Mouse (Mus musculus): ENCODE measurements at regions not wholly inside any gene's neighbourhood (a gene's known extent, or its start where the extent isn't known, plus 50 kb on each side); places are given as distances from the start of the nearest gene placed in this dataset.
"Not testable (repeated sequence)": the region's sequence is repeated elsewhere in the genome, so short reads cannot be mapped to it uniquely, and the experiment has no call there.

DNA sequence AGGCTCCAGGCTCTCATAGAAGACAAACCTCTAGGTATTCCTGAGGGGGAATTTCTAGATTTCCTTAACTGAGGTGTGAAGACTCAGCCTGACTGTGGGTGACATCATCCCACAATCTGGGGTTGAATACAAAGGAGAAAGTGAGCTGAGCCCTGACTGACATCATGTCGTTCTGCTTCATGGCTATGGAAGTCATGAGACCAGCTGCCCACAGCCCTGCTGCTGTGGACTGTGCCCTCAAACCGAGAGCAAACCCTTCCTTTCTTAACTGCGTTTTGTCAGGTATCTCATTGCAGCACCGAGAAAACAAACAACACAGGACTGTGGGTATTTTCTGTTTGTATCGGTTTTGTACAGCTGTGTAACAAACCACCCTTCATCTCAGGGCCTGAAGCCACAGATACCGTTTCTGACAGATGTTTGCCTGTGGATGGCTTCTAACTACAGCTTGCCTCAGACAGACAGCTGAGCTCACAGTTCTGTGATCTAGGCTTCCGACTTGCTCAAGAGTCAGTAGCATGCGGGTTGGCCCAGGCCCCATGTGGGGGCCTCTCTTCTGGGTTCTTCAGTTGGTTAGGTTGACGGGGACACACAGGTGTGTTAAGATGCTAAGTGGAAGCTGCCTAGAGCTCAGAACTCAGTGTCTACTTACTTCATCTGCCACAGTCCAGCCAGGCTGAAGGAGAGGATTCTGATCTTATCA, 150.9 kb downstream of the Tpra1 start:
- no peak for DNase-seq (ENCODE audit: low spot score)

GRCm38 (mm10) chr6:89054060-89054459, 152.0 kb downstream of the Tpra1 start:
- no peak for DNase-seq (ENCODE audit: low spot score)

DNA sequence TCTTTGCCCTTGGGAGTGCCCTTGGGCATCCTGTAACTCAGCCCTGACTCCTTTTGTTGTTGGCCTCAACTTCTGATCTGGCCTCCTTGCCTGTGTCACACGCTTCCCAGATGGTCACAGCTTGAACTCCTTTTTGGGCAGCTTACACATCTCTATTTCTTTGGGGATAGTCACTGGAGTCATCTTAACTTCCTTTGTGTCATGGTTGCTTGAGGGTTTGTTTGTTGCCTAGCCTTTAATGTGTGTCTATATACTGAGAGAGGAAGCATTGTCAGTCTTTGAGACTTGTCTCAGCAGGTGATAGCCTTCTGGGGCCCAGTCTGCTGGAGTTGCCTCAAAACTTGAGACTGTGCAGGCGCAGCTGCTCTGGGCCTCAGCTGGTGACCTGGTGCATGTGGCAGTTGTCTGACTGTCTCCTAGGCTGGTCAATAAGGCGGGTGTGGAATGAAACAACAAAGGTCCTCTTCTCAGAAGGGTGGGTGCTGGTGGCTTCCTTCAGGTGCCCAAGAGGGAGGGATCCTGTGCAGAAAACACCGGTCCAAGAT, 157.5 kb downstream of the Tpra1 start:
- no peak for DNase-seq (ENCODE audit: low spot score)

DNA sequence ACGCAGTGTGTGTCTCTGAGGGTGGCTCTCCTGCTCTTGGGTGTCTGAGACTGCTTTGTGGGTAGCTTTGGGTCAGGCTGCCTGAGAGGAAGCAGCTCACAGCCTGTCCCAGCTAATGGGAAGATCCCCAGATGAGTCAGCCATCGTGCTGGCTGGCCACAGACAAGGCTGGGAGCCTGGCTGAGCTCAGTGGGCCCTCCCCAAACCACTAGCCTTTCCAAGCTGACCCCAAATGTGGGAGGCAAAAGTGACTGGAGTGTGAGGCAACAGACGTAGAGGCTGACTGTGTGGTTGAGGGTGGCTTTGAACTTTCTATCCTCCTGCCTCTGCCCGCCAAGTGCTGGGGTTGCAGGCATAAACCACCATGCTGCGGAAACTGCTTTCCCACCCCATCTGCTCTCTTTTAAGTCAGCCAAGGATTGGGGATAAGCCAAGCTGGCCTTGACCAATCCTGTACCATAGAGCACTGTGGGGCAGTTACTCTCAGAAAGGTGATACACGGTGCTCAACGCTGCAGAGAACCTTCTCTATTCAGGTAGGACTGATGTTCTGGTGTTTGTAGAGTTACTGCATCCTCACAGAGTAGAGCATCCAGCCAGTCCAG, 163.0 kb downstream of the Tpra1 start:
- no peak for DNase-seq (ENCODE audit: low spot score)

GRCm38 (mm10) chr6:89066588-89066987, 164.5 kb downstream of the Tpra1 start:
- no peak for DNase-seq (ENCODE audit: low spot score)

DNA sequence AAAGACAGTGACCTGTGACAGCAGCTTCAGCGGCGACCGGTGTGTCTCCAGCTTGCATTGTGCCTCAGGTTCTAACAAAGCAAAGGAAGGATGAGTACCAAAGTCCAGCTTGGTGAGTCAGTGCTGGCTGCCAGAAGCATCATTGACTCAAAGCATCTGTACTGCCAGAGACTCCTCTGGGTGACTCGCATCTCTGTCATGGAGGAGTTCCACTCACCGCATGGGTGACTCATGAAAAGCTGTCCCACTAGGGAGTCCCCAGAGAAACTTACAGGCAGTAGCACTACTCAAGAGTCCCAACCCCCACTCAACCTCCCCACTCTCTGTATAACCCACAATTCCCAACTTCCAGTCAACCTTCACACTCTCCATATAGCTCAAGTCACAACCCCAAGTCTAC, 166.2 kb downstream of the Tpra1 start:
- DNase-seq (ENCODE audit: low spot score), result no peak

GRCm38 (mm10) chr6:89069108-89069507, 167.1 kb downstream of the Tpra1 start:
- DNase-seq (ENCODE audit: low spot score), result no peak

DNA sequence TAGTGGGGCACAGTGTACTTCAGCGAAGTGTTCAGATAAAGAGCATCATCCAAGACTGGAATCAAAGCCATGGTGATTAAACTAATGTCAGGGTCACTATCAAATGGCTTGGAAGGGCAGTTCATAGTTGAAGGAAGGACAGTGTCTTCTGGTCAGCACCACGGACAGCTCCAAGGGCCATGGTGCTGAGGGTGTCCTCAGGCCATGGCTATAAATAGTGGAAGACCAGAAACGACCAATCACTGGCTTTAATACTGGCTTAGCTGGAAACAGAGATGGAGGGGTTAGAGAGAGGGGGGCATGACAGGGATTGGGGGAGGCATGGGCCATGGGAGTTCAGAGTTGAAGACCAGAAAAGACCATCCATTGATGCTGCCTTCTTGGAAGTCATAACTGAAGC, 168.0 kb downstream of the Tpra1 start:
- peak; percentile 85 for DNase-seq (ENCODE audit: low spot score)

- DNase-seq (ENCODE audit: low spot score), result peak; percentile 35
Observed at GRCm38 (mm10) chr6:89071766-89072165, 169.7 kb downstream of the Tpra1 start.

GRCm38 (mm10) chr6:89072569-89072968, 170.5 kb downstream of the Tpra1 start:
- no peak for DNase-seq (ENCODE audit: low spot score)

DNA sequence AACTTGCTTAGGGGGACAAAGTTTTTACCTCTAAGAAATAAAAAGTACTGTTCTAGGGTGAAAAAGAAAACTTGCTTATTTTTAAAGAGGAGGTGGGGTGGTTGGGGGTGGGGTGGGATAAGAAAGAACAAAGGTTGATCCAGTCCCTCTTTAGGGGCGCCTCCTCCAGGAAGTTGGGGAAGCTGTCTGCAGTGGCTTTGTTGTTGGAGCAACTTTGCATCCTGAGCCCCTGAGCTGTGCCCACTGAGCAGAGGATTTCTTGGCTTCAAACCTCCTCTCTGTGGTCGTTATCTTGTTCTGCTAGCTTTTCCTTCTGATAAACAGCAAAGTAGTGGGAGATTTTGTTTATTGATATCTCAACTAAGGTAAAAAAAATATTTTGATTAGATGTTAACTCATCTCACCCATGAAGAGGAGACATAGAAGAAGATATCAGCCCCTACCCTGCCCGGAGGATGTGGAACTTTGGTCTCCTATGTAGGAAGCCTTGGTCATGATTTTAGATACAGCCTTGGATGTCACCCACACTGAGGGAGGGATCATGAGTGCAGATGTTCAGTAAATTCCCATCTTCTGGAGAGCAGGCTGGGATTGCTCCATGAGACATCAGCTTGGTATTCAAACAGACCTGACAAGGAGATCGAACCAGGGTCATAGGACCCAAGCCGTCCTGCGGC, 179.7 kb downstream of the Tpra1 start:
- no peak for DNase-seq (ENCODE audit: low spot score)

DNA sequence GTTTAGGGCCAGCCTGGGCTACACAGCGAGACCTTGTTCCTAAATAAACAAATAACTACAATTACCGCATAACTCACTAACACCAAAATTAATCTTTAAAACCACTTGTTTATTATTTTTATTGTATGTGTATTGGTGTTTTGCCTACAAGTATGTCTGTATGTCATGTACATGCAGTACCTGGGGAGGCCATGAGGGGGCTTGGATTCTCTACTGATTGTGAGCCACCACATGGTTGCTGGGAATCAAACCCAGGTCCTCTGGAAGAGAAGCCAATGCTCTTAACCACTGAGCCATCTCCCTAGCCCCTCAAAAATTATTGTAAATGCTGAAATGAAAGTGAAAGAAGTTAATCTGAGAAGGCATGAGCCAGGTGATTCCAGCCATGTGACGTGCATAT, 182.4 kb downstream of the Tpra1 start:
- DNase-seq (ENCODE audit: low spot score), result no peak

DNA sequence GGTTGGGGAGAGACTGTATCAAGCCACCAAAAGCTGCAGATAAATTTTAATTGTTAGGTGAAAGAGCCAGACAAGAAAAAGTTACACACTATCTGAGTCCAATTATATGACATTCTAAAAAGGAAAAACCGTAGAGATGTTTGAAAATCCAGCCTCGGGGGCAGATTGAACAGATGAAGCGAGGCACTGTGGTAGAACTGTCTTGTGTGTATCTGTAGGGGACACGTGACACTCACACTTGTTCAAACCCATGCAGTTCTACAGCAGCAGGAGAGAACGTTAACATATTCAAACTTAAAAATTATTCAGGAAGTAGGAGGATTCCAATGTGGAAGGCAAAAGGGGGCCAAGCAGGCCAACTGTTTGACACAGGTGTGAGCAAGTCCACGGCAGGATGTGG, 183.1 kb downstream of the Tpra1 start:
- no peak for DNase-seq (ENCODE audit: low spot score)

- no peak for DNase-seq (ENCODE audit: low spot score)
Observed at GRCm38 (mm10) chr6:89087620-89088019, 185.6 kb downstream of the Tpra1 start.

GRCm38 (mm10) chr6:89090096-89090495, 188.0 kb downstream of the Tpra1 start:
- DNase-seq (ENCODE audit: low spot score), result no peak

DNA sequence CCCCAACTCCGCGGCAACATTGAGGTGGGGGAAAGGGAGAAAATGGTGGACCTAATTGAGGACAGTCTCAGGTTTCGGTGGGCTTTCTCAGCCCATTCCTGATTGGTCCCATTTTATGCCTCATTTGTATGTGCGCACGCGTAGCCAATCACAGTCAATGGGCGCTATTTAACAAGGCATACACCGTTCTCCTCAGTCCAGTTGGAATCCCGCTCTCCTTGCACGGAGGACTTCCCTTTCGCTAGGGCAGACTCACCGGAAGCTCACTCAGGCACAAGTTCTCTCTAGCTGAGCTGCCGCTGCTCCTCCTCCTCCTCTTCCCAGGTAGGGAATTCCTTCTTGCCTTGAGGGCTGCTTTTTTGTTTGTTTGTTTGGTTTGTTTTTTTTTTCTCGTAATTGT, 193.9 kb downstream of the Tpra1 start:
- no peak for DNase-seq (ENCODE audit: low spot score)

DNA sequence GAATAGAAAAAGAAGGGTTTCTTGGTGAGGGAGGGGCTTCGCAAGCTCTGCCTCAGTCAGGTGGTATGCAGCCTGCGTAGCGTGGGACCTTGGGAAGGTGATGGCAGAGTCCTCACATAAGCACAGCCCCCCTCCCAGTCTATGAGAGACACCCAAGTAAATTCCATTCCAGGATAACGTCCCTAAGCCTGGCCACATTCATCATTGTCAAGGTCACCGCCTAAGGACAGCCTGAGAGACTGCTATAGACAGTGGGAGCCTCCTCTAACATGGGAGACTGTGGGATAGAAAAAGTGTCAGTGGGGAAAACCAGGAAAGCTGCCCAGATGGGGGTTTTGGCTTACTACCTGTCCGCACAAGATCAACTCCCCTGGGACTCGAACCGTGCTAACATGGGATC, 195.5 kb downstream of the Tpra1 start:
- no peak for DNase-seq (ENCODE audit: low spot score)

- no peak for DNase-seq (ENCODE audit: low spot score)
Observed at GRCm38 (mm10) chr6:89119241-89119640, 217.2 kb downstream of the Tpra1 start.

DNA sequence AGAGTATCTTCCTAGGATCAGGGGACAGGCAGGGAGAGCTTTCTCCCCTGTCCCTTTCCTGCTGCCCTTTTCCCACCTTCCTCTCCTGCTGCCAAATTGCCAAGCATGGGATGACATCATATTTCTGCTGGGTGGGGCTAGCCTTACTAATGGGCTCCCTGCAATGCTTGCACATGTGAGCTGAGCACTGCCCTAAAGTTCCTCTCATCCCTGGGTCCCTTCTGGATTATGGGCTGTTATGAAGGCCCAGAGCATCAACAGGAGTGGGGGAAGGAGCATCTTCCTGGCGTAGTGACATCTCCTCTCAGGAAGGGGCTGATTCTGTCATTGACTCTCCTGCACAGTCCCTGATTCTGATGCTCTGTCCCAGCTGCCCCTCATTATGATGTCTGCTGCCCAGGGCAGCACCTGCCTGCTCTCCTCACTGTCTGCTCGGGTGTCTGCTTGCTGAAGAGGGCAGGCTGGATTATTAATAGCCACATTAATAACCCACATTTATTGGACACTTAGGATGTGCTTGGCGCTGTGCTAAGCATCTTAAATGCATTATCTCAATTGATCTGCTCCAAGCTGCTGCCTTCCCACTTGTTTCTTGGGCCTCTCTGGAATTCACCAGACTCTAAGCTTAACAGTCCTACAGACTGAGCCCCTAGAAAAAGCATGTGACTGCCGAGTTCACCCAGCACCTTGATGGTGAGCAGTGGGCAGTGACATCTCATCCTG, 219.1 kb downstream of the Tpra1 start:
- DNase-seq (ENCODE audit: low spot score), result no peak

GRCm38 (mm10) chr6:89121746-89122070, 219.7 kb downstream of the Tpra1 start:
- no peak for DNase-seq (ENCODE audit: low spot score)

DNA sequence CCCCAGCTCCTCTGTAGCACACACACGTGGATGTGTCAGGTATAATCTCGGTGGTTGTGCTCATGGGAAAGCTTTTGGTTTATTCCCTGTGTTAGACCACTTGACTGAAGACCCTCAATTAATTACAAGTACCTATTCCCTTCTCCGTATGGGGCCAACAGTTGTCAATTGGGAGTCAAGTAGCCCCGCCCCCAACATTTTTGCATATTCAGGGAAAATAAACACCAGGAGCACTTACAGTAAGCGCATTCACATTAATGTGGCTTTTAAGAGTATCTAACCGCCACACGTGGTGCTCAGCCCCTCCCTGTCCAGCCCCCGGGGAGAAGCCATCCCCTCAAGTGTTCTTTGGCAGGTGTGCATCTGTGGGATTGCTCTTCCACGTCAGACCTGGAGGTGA, 223.9 kb downstream of the Tpra1 start:
- no peak for DNase-seq (ENCODE audit: low spot score)

DNA sequence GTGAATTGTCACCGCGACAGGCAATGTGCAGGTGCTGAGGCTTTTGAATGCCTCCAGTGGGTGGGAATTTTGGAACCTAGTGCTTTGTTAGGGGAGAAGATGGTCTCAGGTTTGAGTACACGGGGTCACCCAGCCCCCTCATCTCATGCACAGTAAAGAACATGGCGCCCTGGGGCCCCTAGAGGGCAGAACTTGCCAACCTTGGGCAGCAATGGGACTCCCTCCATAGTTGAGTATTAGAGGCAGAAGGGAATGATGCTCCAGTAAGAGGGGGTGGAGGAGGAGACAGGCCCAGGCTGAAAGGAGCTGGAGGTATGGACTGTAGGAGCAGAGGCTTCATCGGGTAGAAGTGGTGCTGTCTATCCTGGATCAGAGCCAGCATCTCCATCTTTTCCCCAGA, 226.1 kb downstream of the Tpra1 start:
- DNase-seq (ENCODE audit: low spot score), result not testable (repeated sequence)

- no peak for DNase-seq (ENCODE audit: low spot score)
Observed at GRCm38 (mm10) chr6:89140469-89140868, 222.0 kb downstream of the Plxna1 start.
